Mouse (Mus musculus) cerebellum, adult 2 months (tissue): ENCODE data around the gene Utp4. TPM values are rescaled to one million over a fixed set of nuclear protein-coding genes. Genes with fewer than 3 reads are reported as not detected.

ENCODE experiments used
- DNase-seq, 2 experiments: peaks; one replicate each; pipeline ENCODE4 v3.0.0; 2021
- H3K27ac ChIP-seq: fragments of 200-500 bp; 2 replicates; pipeline ENCODE4 v1.5.1; 2012; ENCODE audit warnings: low read length, control low read depth, inconsistent platforms; ENCODE audit not compliant: insufficient read depth
- H3K27me3 ChIP-seq: fragments of 200-500 bp; 2 replicates; pipeline ENCODE4 v1.6.1; 2012; ENCODE audit warnings: inconsistent platforms, mild to moderate bottlenecking, low read length, moderate library complexity; ENCODE audit not compliant: control insufficient read depth, insufficient read depth
- H3K4me1 ChIP-seq: fragments of 200-500 bp; 2 replicates; pipeline ENCODE4 v1.6.1; 2011; ENCODE audit warnings: low read length; ENCODE audit not compliant: control insufficient read depth, insufficient read depth
- H3K4me3 ChIP-seq: fragments of 200-500 bp; replicated peaks from 2 replicates; pipeline ENCODE3; 2011; ENCODE audit warnings: mild to moderate bottlenecking, low read depth, low read length, control low read depth; ENCODE audit not compliant: insufficient read depth
- CTCF ChIP-seq: fragments of 200-500 bp; IDR thresholded peaks from 2 replicates; pipeline ENCODE4 v1.5.1; 2011; ENCODE audit warnings: low read depth, mild to moderate bottlenecking, control low read depth, low read length, moderate library complexity, borderline replicate concordance; ENCODE audit not compliant: insufficient read depth
- POLR2A ChIP-seq: fragments of 200-500 bp; IDR thresholded peaks from 2 replicates; pipeline ENCODE4 v1.6.1; 2011; ENCODE audit warnings: low read length, control low read depth, borderline replicate concordance; ENCODE audit not compliant: insufficient read depth
- WGBS: fragments of 180-500 bp; shearing (Covaris S2); methylation state at CpG from one replicate; pipeline ENCODE4 v1.1.7; 2018; 5-methylcytosine and 5-hydroxymethylcytosine counted together
- polyA plus RNA-seq: library from polyadenylated mRNA; depleted of rRNA; stranded (reverse); fragments of >200 nt; gene quantifications from 2 replicates; pipeline ENCODE4 v1.2.3, GENCODE M21; 2012

Gene Utp4
- polyA plus RNA-seq, 1 experiment: 24.7 TPM

- peak; percentile 65 to 75 for DNase-seq
- H3K27me3 ChIP-seq: no peaks in the 10 kb centered on the region
These were observed 42.6 kb downstream of the Utp4 start for GRCm38 (mm10) chr8:106935899-106936477.

GRCm38 (mm10) chr8:106936478-106937051 is 43.1 kb downstream of the Utp4 start:
- TF ChIP-seq POLR2A: no peak
- TF ChIP-seq CTCF: no peak
- peak; percentile 45 to 54 for DNase-seq
- Histone ChIP-seq H3K4me3 (peak overlapping the region; percentile 83), H3K27ac (no peak overlapping the region), H3K4me1 (peaks cover 7% of the 10 kb centered on the region; the same call in 1 of the 2 replicates), H3K27me3 (no peaks in the 10 kb centered on the region)
- WGBS: under 1% methylated on average over 26 of the region's 26 CpGs

More at GRCm38 (mm10) chr8:106935899-106936477, 42.6 kb downstream of the Utp4 start:
- under 1% methylated on average over 66 of the region's 76 CpGs for WGBS
- H3K4me1 ChIP-seq: peaks cover 7% of the 10 kb centered on the region; the same call in 1 of the 2 replicates
- peak overlapping the region; percentile 41 for H3K27ac ChIP-seq
- peak overlapping the region; percentile 83 for H3K4me3 ChIP-seq
- TF ChIP-seq CTCF: no peak
- no peak for TF ChIP-seq POLR2A

GRCm38 (mm10) chr8:106937081-106937800 is 43.8 kb downstream of the Utp4 start:
- peaks cover 7% of the 10 kb centered on the region; the same call in 1 of the 2 replicates for H3K4me1 ChIP-seq

GRCm38 (mm10) chr8:106941806-106942205 is 48.4 kb downstream of the Utp4 start:
- WGBS: 86% methylated on average over 3 of the region's 3 CpGs
- Histone ChIP-seq H3K27ac (no peak overlapping the region), H3K27me3 (no peaks in the 10 kb centered on the region), H3K4me3 (no peak overlapping the region), H3K4me1 (peaks cover 7% of the 10 kb centered on the region; the same call in 1 of the 2 replicates)
- TF ChIP-seq CTCF: no peak
- no peak for TF ChIP-seq POLR2A
- no peak for DNase-seq

More at GRCm38 (mm10) chr8:106937081-106937800, 43.8 kb downstream of the Utp4 start:
- Histone ChIP-seq H3K4me3 (peak overlapping the region; percentile 83), H3K27me3 (no peaks in the 10 kb centered on the region), H3K27ac (no peak overlapping the region)
- no peak for DNase-seq
- no peak for TF ChIP-seq POLR2A
- TF ChIP-seq CTCF: no peak
- WGBS: 25% methylated on average over 14 of the region's 14 CpGs

- H3K27ac ChIP-seq: no peak overlapping the region
- TF ChIP-seq POLR2A: no peak
- no peak for TF ChIP-seq CTCF
- H3K4me3 ChIP-seq: no peak overlapping the region
- no peaks in the 10 kb centered on the region for H3K27me3 ChIP-seq
- no peak for DNase-seq
- WGBS: 89% methylated on average over 3 of the region's 3 CpGs
- H3K4me1 ChIP-seq: no peaks in the 10 kb centered on the region
These were observed 50.5 kb downstream of the Utp4 start for GRCm38 (mm10) chr8:106943874-106944418.

- 70% methylated on average over 3 of the region's 3 CpGs for WGBS
- Histone ChIP-seq H3K27me3 (no peaks in the 10 kb centered on the region), H3K4me1 (no peaks in the 10 kb centered on the region), H3K27ac (no peak overlapping the region), H3K4me3 (no peak overlapping the region)
- TF ChIP-seq CTCF (no peak), POLR2A (no peak)
- no peak for DNase-seq
These were observed 51.3 kb downstream of the Utp4 start for GRCm38 (mm10) chr8:106944756-106945155.

- Histone ChIP-seq H3K4me3 (no peak overlapping the region), H3K4me1 (no peaks in the 10 kb centered on the region), H3K27ac (no peak overlapping the region), H3K27me3 (no peaks in the 10 kb centered on the region)
- TF ChIP-seq CTCF: no peak
- TF ChIP-seq POLR2A: no peak
- no peak for DNase-seq
- WGBS: 83% methylated on average over 3 of the region's 3 CpGs
These were observed 55.3 kb downstream of the Utp4 start for GRCm38 (mm10) chr8:106948678-106949243.

GRCm38 (mm10) chr8:106951707-106952106 is 58.3 kb downstream of the Utp4 start:
- H3K4me3 ChIP-seq: no peak overlapping the region
- no peaks in the 10 kb centered on the region for H3K27me3 ChIP-seq
- no peak overlapping the region for H3K27ac ChIP-seq
- WGBS: 70% methylated on average over 4 of the region's 4 CpGs
- no peak for TF ChIP-seq POLR2A
- TF ChIP-seq CTCF: no peak
- H3K4me1 ChIP-seq: no peaks in the 10 kb centered on the region
- DNase-seq: no peak
